In genomic region chr9:59182906-59183305, GRCm38 (mm10) we compare ENCODE assay signal across 24 mouse cellular contexts.
DNase-seq lines count a peak whose midpoint lies in the region; ATAC-seq and TF ChIP-seq lines count a peak whose summit lies in the region.
"Had no signal": no experiment of that assay in that cellular context is flagged by ENCODE, and none has a peak within 500 bp of the region (broad histone marks: within the 10 kb centered on the region; RNA-seq: fewer than 3 reads in every experiment).

No protein-coding gene starts in this region.

- no peak overlapping the region for H3K27ac ChIP-seq in embryonic facial prominence, embryonic 15.5 days (replicated peaks)
- no peak overlapping the region for H3K27ac ChIP-seq in embryonic facial prominence, embryonic 10.5 days (replicated peaks)
- peak overlapping the region; percentile 22; the same call in 1 of the 2 replicates for H3K27ac ChIP-seq in limb, embryonic 13.5 days
- no peak overlapping the region for H3K27ac ChIP-seq in limb, embryonic 10.5 days
- H3K27ac ChIP-seq in ES-E14 (ENCODE audit: insufficient read depth, low read depth, low read length, poor library complexity, severe bottlenecking), result no peak overlapping the region
- peak overlapping the region; percentile 59 for H3K27ac ChIP-seq in limb, embryonic 15.5 days
- H3K27ac ChIP-seq: embryonic facial prominence, embryonic 13.5 days; heart, adult 2 months; heart, embryonic 13.5 days; hindbrain, embryonic 13.5 days; neural tube, embryonic 12.5 days had no signal

- H3K9ac ChIP-seq in embryonic facial prominence, embryonic 15.5 days, result 0 out of 2 replicates have a peak overlapping the region, but pooled peaks have one; percentile 1
- H3K9ac ChIP-seq in limb, embryonic 13.5 days, result no peak overlapping the region
- H3K9ac ChIP-seq in ES-E14 (ENCODE audit: insufficient read depth, low read depth, low read length, poor library complexity, severe bottlenecking), result no peak overlapping the region
- no peak overlapping the region for H3K9ac ChIP-seq in limb, embryonic 15.5 days
- H3K9ac ChIP-seq: embryonic facial prominence, embryonic 13.5 days; heart, embryonic 13.5 days; hindbrain, embryonic 13.5 days; neural tube, embryonic 12.5 days had no signal

- no peaks in the 10 kb centered on the region for H3K36me3 ChIP-seq in embryonic facial prominence, embryonic 15.5 days
- no peaks in the 10 kb centered on the region for H3K36me3 ChIP-seq in embryonic facial prominence, embryonic 10.5 days (replicated peaks)
- H3K36me3 ChIP-seq in limb, embryonic 13.5 days, result no peaks in the 10 kb centered on the region
- no peaks in the 10 kb centered on the region for H3K36me3 ChIP-seq in limb, embryonic 10.5 days
- no peaks in the 10 kb centered on the region for H3K36me3 ChIP-seq in ES-E14 (ENCODE audit: control insufficient read depth, insufficient read depth, low read length, poor library complexity, severe bottlenecking)
- no peaks in the 10 kb centered on the region for H3K36me3 ChIP-seq in limb, embryonic 15.5 days
- H3K36me3 ChIP-seq: embryonic facial prominence, embryonic 13.5 days; heart, embryonic 13.5 days; hindbrain, embryonic 13.5 days; neural tube, embryonic 12.5 days had no signal

- in situ Hi-C loops in ES-E14 (cut with MboI; ENCODE audit: low sequenced_read_pairs in 2 of 2, unreplicated experiment in 2 of 2), result no loop called here

- no peaks in the 10 kb centered on the region for H3K9me3 ChIP-seq in embryonic facial prominence, embryonic 15.5 days (replicated peaks)
- H3K9me3 ChIP-seq in embryonic facial prominence, embryonic 10.5 days, result no peaks in the 10 kb centered on the region
- H3K9me3 ChIP-seq in limb, embryonic 13.5 days, result no peaks in the 10 kb centered on the region
- H3K9me3 ChIP-seq in limb, embryonic 10.5 days (replicated peaks), result no peaks in the 10 kb centered on the region
- H3K9me3 ChIP-seq in ES-E14 (ENCODE audit: control insufficient read depth, insufficient read depth, low read depth, low read length), result no peaks in the 10 kb centered on the region
- H3K9me3 ChIP-seq in limb, embryonic 15.5 days, result no peaks in the 10 kb centered on the region
- H3K9me3 ChIP-seq: embryonic facial prominence, embryonic 13.5 days; heart, embryonic 13.5 days; hindbrain, embryonic 13.5 days; neural tube, embryonic 12.5 days had no signal

- no peak for ATAC-seq in embryonic facial prominence, embryonic 15.5 days (ENCODE audit: insufficient number of reproducible peaks, low FRiP score, low TSS enrichment, low read depth)
- ATAC-seq in limb, embryonic 13.5 days (ENCODE audit: low FRiP score, low read depth), result no peak
- ATAC-seq in limb, embryonic 15.5 days (ENCODE audit: insufficient number of reproducible peaks, low FRiP score, low TSS enrichment, low read depth), result no peak
- ATAC-seq in activated CD4-positive, CD25-positive, alpha-beta regulatory T cell, adult 4 months, result no peak
- ATAC-seq: forebrain, embryonic 14.5 days had no signal

- H3K4me3 ChIP-seq in embryonic facial prominence, embryonic 15.5 days (replicated peaks), result no peak overlapping the region
- no peak overlapping the region for H3K4me3 ChIP-seq in embryonic facial prominence, embryonic 10.5 days
- no peak overlapping the region for H3K4me3 ChIP-seq in limb, embryonic 13.5 days
- H3K4me3 ChIP-seq in limb, embryonic 10.5 days, result no peak overlapping the region
- no peak overlapping the region for H3K4me3 ChIP-seq in ES-E14 (ENCODE audit: insufficient read depth in 1 of 2, low read depth in 1 of 2, low read length in 2 of 2, poor library complexity in 1 of 2, severe bottlenecking in 1 of 2)
- H3K4me3 ChIP-seq in limb, embryonic 15.5 days, result no peak overlapping the region
- H3K4me3 ChIP-seq: embryonic facial prominence, embryonic 13.5 days; heart, adult 2 months; heart, embryonic 13.5 days; hindbrain, embryonic 13.5 days; neural tube, embryonic 12.5 days had no signal

- H3K4me1 ChIP-seq in embryonic facial prominence, embryonic 15.5 days, result peaks cover 19% of the 10 kb centered on the region
- H3K4me1 ChIP-seq in embryonic facial prominence, embryonic 10.5 days, result peaks cover 13% of the 10 kb centered on the region
- peaks cover 22% of the 10 kb centered on the region for H3K4me1 ChIP-seq in limb, embryonic 13.5 days
- peaks cover 26% of the 10 kb centered on the region for H3K4me1 ChIP-seq in limb, embryonic 10.5 days
- H3K4me1 ChIP-seq in ES-E14 (ENCODE audit: control insufficient read depth in 2 of 2, insufficient read depth in 2 of 2, low read length in 2 of 2, poor library complexity in 1 of 2), result no peaks in the 10 kb centered on the region
- peaks cover 24% of the 10 kb centered on the region for H3K4me1 ChIP-seq in limb, embryonic 15.5 days

- 51% methylated on average over 6 of the region's 6 CpGs for WGBS in embryonic facial prominence, embryonic 15.5 days
- 82% methylated on average over 6 of the region's 6 CpGs for WGBS in embryonic facial prominence, embryonic 10.5 days
- 44% methylated on average over 6 of the region's 6 CpGs for WGBS in limb, embryonic 13.5 days
- WGBS in limb, embryonic 10.5 days, result 85% methylated on average over 6 of the region's 6 CpGs
- WGBS in limb, embryonic 15.5 days, result 36% methylated on average over 6 of the region's 6 CpGs

- H3K4me2 ChIP-seq in embryonic facial prominence, embryonic 15.5 days (replicated peaks), result no peak overlapping the region
- no peak overlapping the region for H3K4me2 ChIP-seq in limb, embryonic 13.5 days (replicated peaks)
- H3K4me2 ChIP-seq in limb, embryonic 15.5 days, result 0 out of 2 replicates have a peak overlapping the region, but pooled peaks have one; percentile 1
- H3K4me2 ChIP-seq: embryonic facial prominence, embryonic 13.5 days; heart, embryonic 13.5 days; hindbrain, embryonic 13.5 days; neural tube, embryonic 12.5 days had no signal

- no peak for DNase-seq in embryonic facial prominence, embryonic 10.5 days (ENCODE audit: low spot score)
- DNase-seq in limb, embryonic 10.5 days (ENCODE audit: low spot score), result no peak
- DNase-seq in ES-E14 (ENCODE audit: low read depth, low spot score), result no peak
- DNase-seq in heart, postnatal 14 days, result no peak
- DNase-seq: adrenal gland, adult 8-10 months; cerebellum, adult 2 months; heart, adult 2 months; heart, postnatal 36 days; kidney, adult 9 months; lung, postnatal 36 days; midbrain, embryonic 14.5 days; retina, postnatal 1 day; spleen, adult 18-20 months; thymus, adult 2 months; thymus, postnatal 4 days had no signal

- intact Hi-C loops in heart, postnatal 14 days (cut with DNase I), result no loop called here

- 0 out of 2 replicates have a peak, but pooled peaks cover 4% of the 10 kb centered on the region for H3K27me3 ChIP-seq in embryonic facial prominence, embryonic 15.5 days
- 0 out of 2 replicates have a peak, but pooled peaks cover 14% of the 10 kb centered on the region for H3K27me3 ChIP-seq in embryonic facial prominence, embryonic 10.5 days (replicated peaks; ENCODE audit: low read depth, poor library complexity, severe bottlenecking)
- 0 out of 2 replicates have a peak, but pooled peaks cover 10% of the 10 kb centered on the region for H3K27me3 ChIP-seq in limb, embryonic 13.5 days
- peaks cover 36% of the 10 kb centered on the region for H3K27me3 ChIP-seq in limb, embryonic 10.5 days (ENCODE audit: low read depth, poor library complexity, severe bottlenecking)
- peaks cover 4% of the 10 kb centered on the region; the same call in 1 of the 2 replicates for H3K27me3 ChIP-seq in limb, embryonic 15.5 days
- H3K27me3 ChIP-seq: heart, embryonic 13.5 days had no signal

TF ChIP-seq in ES-E14, 5 proteins besides CTCF, POLR2A, EP300 and RAD21:
- TF ChIP-seq ZNF384 (IDR thresholded peaks at IDR 0.05; ENCODE audit: low read depth, low read length) (no peak), MAFK (IDR thresholded peaks at IDR 0.05; ENCODE audit: insufficient read depth, low read depth, low read length) (peak; percentile 77)

Comparison
In these comparisons a context has a peak if more than half of its experiments do, and no peak if none do; other contexts are left out.
1. H3K27ac ChIP-seq: peak in limb, embryonic 13.5 days (single experiment) and limb, embryonic 15.5 days (single experiment); none in embryonic facial prominence, embryonic 15.5 days (single experiment), embryonic facial prominence, embryonic 10.5 days (single experiment), limb, embryonic 10.5 days (single experiment) and ES-E14 (single experiment).